Mouse (Mus musculus) embryonic fibroblast, embryonic 13.5 days (primary cell): ENCODE measurements around the gene Ovol1.

ENCODE experiments used
- CTCF ChIP-seq: IDR thresholded peaks from 2 replicates; pipeline ENCODE4 v1.5.1; 2011; ENCODE audit warnings: mild to moderate bottlenecking, control low read depth, low read length, moderate library complexity, borderline replicate concordance; ENCODE audit not compliant: insufficient read depth
- POLR2A ChIP-seq: IDR thresholded peaks from 2 replicates; pipeline ENCODE4 v1.6.1; 2011; ENCODE audit warnings: low read depth, mild to moderate bottlenecking, control low read depth, low read length, moderate library complexity

DNA sequence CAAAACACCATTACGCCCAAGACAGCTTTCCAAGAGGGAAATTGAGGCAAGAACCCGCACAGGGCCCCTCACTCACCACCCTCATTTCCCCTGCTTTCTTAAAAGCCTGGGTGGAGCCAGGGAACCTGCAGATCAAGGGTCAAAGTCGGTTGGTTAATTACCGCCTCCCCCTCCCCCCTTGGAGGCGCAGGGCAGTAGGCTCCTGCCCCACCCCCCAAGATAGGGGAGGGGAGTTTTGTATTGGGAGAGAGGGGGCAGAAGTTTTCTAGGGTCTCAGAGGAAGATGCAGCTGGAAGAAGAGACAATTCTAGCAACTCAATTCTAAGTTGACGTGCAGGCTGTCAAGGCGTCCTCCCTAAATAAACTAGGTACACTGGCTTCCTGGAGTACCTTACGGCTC, 1.2 kb downstream of the Ovol1 start:
- TF ChIP-seq POLR2A (no peak), CTCF (no peak)
